In the genomic region with DNA sequence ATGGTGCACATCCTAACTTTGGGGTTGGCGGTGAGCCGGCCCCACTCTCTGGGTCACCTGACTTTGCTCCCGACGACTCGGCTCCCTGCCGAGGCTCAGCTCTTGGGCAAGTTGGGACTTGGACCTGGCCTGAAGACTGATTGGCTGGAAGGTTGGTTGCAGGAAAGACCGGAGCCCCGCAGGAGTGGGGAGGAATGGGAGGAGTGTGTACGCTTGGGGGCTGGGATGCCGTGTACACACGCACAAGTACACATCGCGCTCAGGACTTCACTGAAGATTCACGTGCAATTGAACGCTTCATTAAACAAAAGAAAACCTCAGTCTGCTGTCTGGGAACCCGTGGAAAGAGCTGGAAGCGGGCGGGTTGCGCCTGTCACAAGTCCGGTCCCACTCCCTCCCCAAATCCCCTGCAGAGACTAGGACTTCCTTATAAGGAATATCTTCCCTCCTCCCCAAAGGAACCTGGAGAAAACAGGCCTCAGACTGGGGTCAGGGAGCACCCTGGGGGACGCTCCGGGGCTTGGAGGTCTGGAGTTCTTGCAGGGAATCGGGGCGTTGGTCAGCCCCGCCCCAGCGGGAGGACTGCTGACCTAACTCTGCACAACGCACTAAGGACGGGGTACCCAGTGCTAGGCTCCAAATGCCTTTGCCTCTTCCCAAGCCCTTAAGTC, we compare ENCODE assay signal across 9 mouse cellular contexts. TPM values are rescaled to one million over a fixed set of nuclear protein-coding genes. Genes with fewer than 3 reads are reported as not detected.
DNase-seq lines count a peak whose midpoint lies in the region; ATAC-seq lines count a peak whose summit lies in the region.
"Had no signal": no experiment of that assay in that cellular context is flagged by ENCODE, and none has a peak within 500 bp of the region (broad histone marks: within the 10 kb centered on the region; RNA-seq: fewer than 3 reads in every experiment).

No protein-coding gene starts in this region.

- DNase-seq in urinary bladder, adult 18-20 months (ENCODE audit: low spot score in 2 of 2), result peak; percentile 75 to 90
- no peak for DNase-seq in urinary bladder, postnatal 10 days (ENCODE audit: low spot score)
- peak; percentile 77 to 82 for DNase-seq in heart, postnatal 14 days
- DNase-seq in kidney, postnatal 4 days, result peak; percentile 77 to 87
- DNase-seq in midbrain, embryonic 11.5 days (ENCODE audit: low spot score, missing footprints), result peak; percentile 94
- peak; percentile 72 for DNase-seq in urinary bladder, postnatal 25 days (ENCODE audit: low spot score)
- no peak for DNase-seq in thymus, postnatal 0 days (ENCODE audit: low spot score)

- H3K4me2 ChIP-seq in forebrain, embryonic 12.5 days, result peak overlapping the region; percentile 47
- H3K4me2 ChIP-seq in midbrain, embryonic 11.5 days, result peak overlapping the region; percentile 47

- no peaks in the 10 kb centered on the region for H3K36me3 ChIP-seq in forebrain, embryonic 12.5 days (replicated peaks)
- no peaks in the 10 kb centered on the region for H3K36me3 ChIP-seq in midbrain, embryonic 11.5 days (ENCODE audit: control insufficient read depth, insufficient read depth, low read length)

- WGBS in forebrain, embryonic 12.5 days, result 2% methylated on average over 28 of the region's 28 CpGs
- WGBS in midbrain, embryonic 11.5 days, result under 1% methylated on average over 28 of the region's 28 CpGs

- peaks cover 30% of the 10 kb centered on the region for H3K4me1 ChIP-seq in forebrain, embryonic 12.5 days
- H3K4me1 ChIP-seq in midbrain, embryonic 11.5 days (ENCODE audit: control insufficient read depth, insufficient read depth, low read length), result peaks cover 16% of the 10 kb centered on the region

- intact Hi-C loops in heart, postnatal 14 days (cut with DNase I), result no loop called here

- peak overlapping the region; percentile 25 for H3K4me3 ChIP-seq in forebrain, embryonic 12.5 days (replicated peaks)
- H3K4me3 ChIP-seq in midbrain, embryonic 11.5 days (ENCODE audit: low read depth, low read length), result peak overlapping the region; percentile 14
- H3K4me3 ChIP-seq: myocyte had no signal

- peak overlapping the region; percentile 44; the same call in 1 of the 2 replicates for H3K9ac ChIP-seq in forebrain, embryonic 12.5 days
- peak overlapping the region; percentile 58 for H3K9ac ChIP-seq in midbrain, embryonic 11.5 days (ENCODE audit: low read length)

- H3K9me3 ChIP-seq in forebrain, embryonic 12.5 days, result no peaks in the 10 kb centered on the region
- H3K9me3 ChIP-seq in midbrain, embryonic 11.5 days (ENCODE audit: control insufficient read depth, low read length), result no peaks in the 10 kb centered on the region

- no peak overlapping the region for H3K27ac ChIP-seq in forebrain, embryonic 12.5 days
- H3K27ac ChIP-seq in midbrain, embryonic 11.5 days (ENCODE audit: low read depth, low read length), result no peak overlapping the region

- ATAC-seq in forebrain, embryonic 12.5 days (ENCODE audit: low FRiP score), result no peak
- no peak for ATAC-seq in midbrain, embryonic 11.5 days (ENCODE audit: low FRiP score)

- peaks cover 41% of the 10 kb centered on the region for H3K27me3 ChIP-seq in forebrain, embryonic 12.5 days
- H3K27me3 ChIP-seq in midbrain, embryonic 11.5 days (ENCODE audit: control insufficient read depth, insufficient read depth, low read length), result peaks cover 16% of the 10 kb centered on the region; the same call in 1 of the 2 replicates

RNA-seq across cellular contexts. Expression of gene Hexim1, which starts 4.0 kb away (rescaled TPM):
- polyA plus RNA-seq in forebrain, embryonic 12.5 days (2016; fragmentation: Nextera tagmentation; extraction: Ambion mirVana), result 3.4 TPM in 2 replicates
- 10 to 100 TPM; 18.5 to 20.4 TPM for total RNA-seq in heart, postnatal 14 days (2021)
- polyA plus RNA-seq in midbrain, embryonic 11.5 days (2014; fragmentation: Nextera tagmentation; extraction: Ambion mirVana), result 4.6 and 5.2 TPM in 2 replicates
- polyA plus RNA-seq in thymus, postnatal 0 days (2015; fragmentation: Nextera tagmentation; extraction: Ambion mirVana), result 4.9 and 5.9 TPM in 2 replicates

RNA-seq across cellular contexts. Expression of gene Acbd4, which starts 10.5 kb away (rescaled TPM):
- 5.7 and 7.1 TPM in 2 replicates for polyA plus RNA-seq in forebrain, embryonic 12.5 days (2016; fragmentation: Nextera tagmentation; extraction: Ambion mirVana)
- total RNA-seq in heart, postnatal 14 days (2021), result 10 to 100 TPM; 30.5 to 34.5 TPM
- polyA plus RNA-seq in midbrain, embryonic 11.5 days (2014; fragmentation: Nextera tagmentation; extraction: Ambion mirVana), result 8.2 and 10.5 TPM in 2 replicates
- polyA plus RNA-seq in thymus, postnatal 0 days (2015; fragmentation: Nextera tagmentation; extraction: Ambion mirVana), result 22.0 and 23.5 TPM in 2 replicates

RNA-seq across cellular contexts. Expression of gene Plcd3, which starts 10.6 kb away (rescaled TPM):
- polyA plus RNA-seq in forebrain, embryonic 12.5 days (2016; fragmentation: Nextera tagmentation; extraction: Ambion mirVana), result 1.4 and 1.5 TPM in 2 replicates
- 10 to 100 TPM; 19.4 to 20.9 TPM for total RNA-seq in heart, postnatal 14 days (2021)
- polyA plus RNA-seq in midbrain, embryonic 11.5 days (2014; fragmentation: Nextera tagmentation; extraction: Ambion mirVana), result 0.63 and 0.86 TPM in 2 replicates
- 1.2 and 1.3 TPM in 2 replicates for polyA plus RNA-seq in thymus, postnatal 0 days (2015; fragmentation: Nextera tagmentation; extraction: Ambion mirVana)

RNA-seq across cellular contexts. Expression of gene Hexim2, which starts 20.2 kb away (rescaled TPM):
- 10.1 and 11.8 TPM in 2 replicates for polyA plus RNA-seq in forebrain, embryonic 12.5 days (2016; fragmentation: Nextera tagmentation; extraction: Ambion mirVana)
- total RNA-seq in heart, postnatal 14 days (2021), result 1 to 10 TPM; 1.8 to 3.3 TPM
- polyA plus RNA-seq in midbrain, embryonic 11.5 days (2014; fragmentation: Nextera tagmentation; extraction: Ambion mirVana), result 5.0 and 6.3 TPM in 2 replicates
- polyA plus RNA-seq in thymus, postnatal 0 days (2015; fragmentation: Nextera tagmentation; extraction: Ambion mirVana), result 6.9 and 8.9 TPM in 2 replicates

RNA-seq across cellular contexts. Expression of gene Fmnl1, which starts 58.9 kb away (rescaled TPM):
- 1.1 TPM in 2 replicates for polyA plus RNA-seq in forebrain, embryonic 12.5 days (2016; fragmentation: Nextera tagmentation; extraction: Ambion mirVana)
- total RNA-seq in heart, postnatal 14 days (2021), result 10 to 100 TPM; 16.8 to 21.6 TPM
- polyA plus RNA-seq in midbrain, embryonic 11.5 days (2014; fragmentation: Nextera tagmentation; extraction: Ambion mirVana), result 0.65 and 0.87 TPM in 2 replicates
- 56.9 and 59.8 TPM in 2 replicates for polyA plus RNA-seq in thymus, postnatal 0 days (2015; fragmentation: Nextera tagmentation; extraction: Ambion mirVana)

Comparison
In these comparisons a context has a peak if more than half of its experiments do, and no peak if none do; other contexts are left out.
1. DNase-seq: peak in urinary bladder, adult 18-20 months (2 of 2), heart, postnatal 14 days (2 of 2), kidney, postnatal 4 days (2 of 2), midbrain, embryonic 11.5 days (single experiment) and urinary bladder, postnatal 25 days (single experiment); none in urinary bladder, postnatal 10 days (single experiment) and thymus, postnatal 0 days (single experiment).